Mouse (Mus musculus): Measurements from ENCODE around the gene Celf2. TPM values are rescaled to one million over a fixed set of nuclear protein-coding genes. Genes with fewer than 3 reads are reported as not detected.

The Celf2 gene
- polyA plus RNA-seq, 1 experiment = 68.8 TPM

DNA sequence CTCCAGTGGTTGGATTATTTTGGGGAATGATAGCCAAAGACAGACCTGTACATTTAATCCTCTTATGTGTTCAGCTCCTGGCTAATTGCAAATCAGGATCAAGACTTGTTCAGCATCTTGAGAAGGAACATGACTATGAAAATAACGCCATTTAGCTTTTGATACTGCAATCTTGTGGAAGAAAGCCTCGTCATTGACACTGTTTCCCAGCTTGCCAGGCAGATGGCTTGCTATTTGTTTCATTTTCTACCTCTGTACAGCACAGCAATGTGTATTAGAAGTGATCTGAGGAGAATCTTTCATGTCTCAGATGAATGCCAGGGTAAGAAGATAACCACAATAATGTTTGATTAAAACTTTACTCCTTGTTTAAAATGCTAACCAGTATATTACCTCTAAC, 315.9 kb downstream of the Celf2 start:
- no peak for DNase-seq (ENCODE audit: low read depth)

DNA sequence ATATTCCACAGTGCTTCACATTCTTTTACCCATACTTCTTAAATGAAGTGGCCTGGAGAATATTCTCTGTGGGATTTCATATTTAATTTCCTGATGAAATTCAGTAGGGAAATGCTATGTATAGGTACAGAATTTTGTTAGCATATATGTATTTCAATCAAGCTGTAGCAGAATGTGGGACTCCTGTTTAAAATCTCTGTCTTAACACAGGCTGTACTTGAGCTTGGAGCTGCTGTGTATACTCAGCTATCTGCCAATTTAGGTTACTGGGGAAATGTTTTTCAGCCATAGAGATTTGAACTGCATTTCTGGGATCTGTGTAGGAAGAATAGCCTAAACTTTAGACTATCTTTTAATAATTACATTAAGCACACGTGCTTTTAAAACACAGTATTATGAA, 330.2 kb downstream of the Celf2 start:
- no peak for DNase-seq (ENCODE audit: low read depth)

- DNase-seq (ENCODE audit: low read depth) = no peak
These were observed 335.9 kb downstream of the Celf2 start for GRCm38 (mm10) chr2:7173271-7174064.

- DNase-seq (ENCODE audit: low read depth) = no peak
These were observed 338.2 kb downstream of the Celf2 start for GRCm38 (mm10) chr2:7171087-7171696.

DNA sequence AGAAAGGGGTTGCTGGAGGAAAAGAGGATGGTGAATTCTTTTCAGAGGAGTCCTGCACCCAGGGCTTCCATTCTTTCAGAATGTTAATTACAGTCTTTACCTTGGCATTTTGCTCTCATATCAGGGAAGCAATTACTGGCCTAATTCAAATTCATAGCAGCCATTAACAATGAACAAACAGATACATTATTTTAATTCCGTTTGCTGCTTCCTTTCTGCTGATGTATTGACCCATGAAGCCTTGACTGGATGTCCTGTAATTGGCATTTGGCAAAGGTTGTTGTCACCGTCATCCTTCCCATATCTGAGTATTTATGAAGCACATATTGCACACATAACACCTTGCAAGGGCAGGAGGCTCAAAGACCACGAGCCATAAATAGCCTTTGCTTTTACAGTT, 343.6 kb downstream of the Celf2 start:
- DNase-seq (ENCODE audit: low read depth) = no peak

- no peak for DNase-seq (ENCODE audit: low read depth)
These were observed 349.3 kb downstream of the Celf2 start for GRCm38 (mm10) chr2:7160108-7160507.

DNA sequence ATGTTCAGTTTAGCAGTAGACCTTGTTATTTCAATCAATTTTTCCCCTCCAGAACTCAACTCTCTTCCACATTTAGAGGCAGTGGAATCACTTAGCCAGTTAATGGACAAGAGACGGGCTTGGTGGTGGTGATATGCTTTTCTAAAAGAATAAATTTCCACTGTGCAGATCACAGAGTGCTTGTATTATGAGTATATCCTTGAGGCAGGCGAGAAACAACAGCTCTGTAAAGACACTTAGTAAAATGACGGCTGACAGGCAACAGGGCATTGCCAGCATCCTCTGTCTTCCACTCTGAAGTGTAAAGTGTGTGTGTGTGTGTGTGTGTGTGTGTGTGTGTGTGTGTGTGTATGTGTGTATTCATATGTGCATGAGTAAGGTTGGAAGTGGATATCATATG, 362.1 kb downstream of the Celf2 start:
- no peak for DNase-seq (ENCODE audit: low read depth)

- no peak for DNase-seq (ENCODE audit: low read depth)
These were observed 363.8 kb downstream of the Celf2 start for GRCm38 (mm10) chr2:7145541-7146043.

DNA sequence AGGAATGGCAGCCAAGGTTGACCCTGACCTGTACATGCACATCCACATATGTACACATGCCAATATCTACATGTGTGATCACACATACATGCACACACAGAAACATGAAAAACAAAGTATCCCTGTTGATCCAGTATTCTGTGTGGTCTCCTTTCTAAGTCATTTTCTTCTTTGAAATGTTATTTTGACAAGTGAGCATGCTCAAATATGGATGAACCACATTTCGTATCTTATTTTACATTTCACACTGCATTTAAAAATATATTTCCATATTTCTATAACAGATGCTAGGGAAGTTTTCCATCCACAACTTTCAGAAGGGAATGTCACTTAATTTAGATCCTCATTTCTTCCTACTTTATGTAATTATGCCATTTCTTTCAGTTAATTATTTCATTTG, 364.5 kb downstream of the Celf2 start:
- no peak for DNase-seq (ENCODE audit: low read depth)

- DNase-seq (ENCODE audit: low read depth) = no peak
These were observed 386.0 kb downstream of the Celf2 start for GRCm38 (mm10) chr2:7123366-7123765.

DNA sequence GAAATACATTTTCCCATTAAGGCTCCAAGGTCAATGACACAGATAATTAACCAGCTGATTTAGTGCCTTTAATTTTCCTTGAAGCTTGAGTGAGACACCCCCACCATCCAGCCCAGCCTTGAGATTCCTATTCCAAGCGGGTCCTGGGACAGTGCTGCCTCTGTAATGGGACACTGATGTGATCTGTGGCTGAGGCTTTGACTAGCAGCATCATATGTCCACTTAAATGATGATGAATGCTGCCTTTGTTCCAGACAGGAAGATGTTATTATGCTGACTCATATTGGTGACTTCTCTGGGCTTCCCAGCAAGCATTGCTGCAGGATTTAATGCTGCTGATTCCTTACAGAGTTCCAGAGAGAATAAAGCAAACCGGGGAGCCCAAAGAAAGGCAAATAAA, 393.6 kb downstream of the Celf2 start:
- DNase-seq (ENCODE audit: low read depth) = no peak

GRCm38 (mm10) chr2:7115161-7115560, 394.2 kb downstream of the Celf2 start:
- no peak for DNase-seq (ENCODE audit: low read depth)

DNA sequence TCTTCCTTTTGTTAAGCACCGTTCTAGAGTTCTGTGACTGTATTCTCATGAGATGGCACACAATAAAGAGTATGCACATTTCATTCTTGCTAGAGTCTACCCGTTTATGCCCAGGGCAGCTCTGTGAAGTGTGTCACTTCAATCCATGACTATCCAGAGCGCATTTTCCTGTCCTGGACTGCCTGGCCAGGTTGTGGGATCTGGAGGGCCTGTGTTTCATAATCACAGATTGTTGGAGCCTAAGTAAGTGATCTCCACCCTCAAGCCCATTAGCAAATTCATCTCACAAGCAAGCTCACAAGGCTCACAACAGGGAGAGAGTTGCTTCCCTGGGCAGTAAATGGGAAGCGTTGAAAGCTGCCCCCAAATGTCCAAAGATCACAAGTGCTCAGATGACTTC, 395.6 kb downstream of the Celf2 start:
- DNase-seq (ENCODE audit: low read depth) = no peak

- no peak for DNase-seq (ENCODE audit: low read depth)
These were observed 397.1 kb downstream of the Celf2 start for GRCm38 (mm10) chr2:7112156-7112813.

DNA sequence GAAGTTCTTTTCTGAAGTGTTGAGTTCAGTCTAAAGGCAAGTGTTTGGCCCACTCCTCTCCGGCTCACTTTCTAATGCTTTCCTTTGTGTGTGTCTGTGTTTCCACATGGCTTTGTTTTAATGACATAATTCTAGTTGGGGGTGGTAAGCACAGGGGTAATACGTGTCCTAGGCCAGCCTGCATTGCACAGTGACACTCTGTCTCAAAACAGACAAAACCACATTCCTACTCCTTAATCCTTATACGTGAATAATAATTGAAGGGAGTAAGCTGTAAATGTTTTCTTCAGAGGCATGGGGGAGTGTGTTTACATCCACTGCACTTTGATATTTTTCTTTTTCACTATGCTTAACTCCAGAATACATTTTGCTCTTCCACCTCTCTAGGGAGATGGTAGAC, 415.9 kb downstream of the Celf2 start:
- DNase-seq (ENCODE audit: low read depth) = no peak

- DNase-seq (ENCODE audit: low read depth) = no peak
These were observed 416.7 kb downstream of the Celf2 start for GRCm38 (mm10) chr2:7092641-7093040.

DNA sequence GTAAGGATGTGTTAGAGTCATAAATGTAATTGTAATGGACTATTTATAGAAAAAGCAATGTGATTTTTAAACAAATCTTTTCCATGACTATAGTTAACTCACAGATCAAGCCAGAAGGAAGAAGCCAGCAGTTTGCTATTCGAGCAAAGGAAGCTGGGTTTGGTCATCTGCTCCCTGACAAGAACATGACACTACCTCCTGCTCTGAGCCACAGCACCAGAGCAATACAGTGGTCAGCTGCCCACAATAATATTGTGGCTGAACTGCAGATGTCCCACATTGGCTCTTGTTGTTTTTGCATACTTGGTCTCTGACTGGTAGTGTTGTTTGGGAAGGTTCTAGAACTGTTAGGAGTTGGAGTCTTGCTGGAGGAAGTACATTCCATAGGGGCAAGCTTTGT, 418.9 kb downstream of the Celf2 start:
- DNase-seq (ENCODE audit: low read depth) = no peak

DNA sequence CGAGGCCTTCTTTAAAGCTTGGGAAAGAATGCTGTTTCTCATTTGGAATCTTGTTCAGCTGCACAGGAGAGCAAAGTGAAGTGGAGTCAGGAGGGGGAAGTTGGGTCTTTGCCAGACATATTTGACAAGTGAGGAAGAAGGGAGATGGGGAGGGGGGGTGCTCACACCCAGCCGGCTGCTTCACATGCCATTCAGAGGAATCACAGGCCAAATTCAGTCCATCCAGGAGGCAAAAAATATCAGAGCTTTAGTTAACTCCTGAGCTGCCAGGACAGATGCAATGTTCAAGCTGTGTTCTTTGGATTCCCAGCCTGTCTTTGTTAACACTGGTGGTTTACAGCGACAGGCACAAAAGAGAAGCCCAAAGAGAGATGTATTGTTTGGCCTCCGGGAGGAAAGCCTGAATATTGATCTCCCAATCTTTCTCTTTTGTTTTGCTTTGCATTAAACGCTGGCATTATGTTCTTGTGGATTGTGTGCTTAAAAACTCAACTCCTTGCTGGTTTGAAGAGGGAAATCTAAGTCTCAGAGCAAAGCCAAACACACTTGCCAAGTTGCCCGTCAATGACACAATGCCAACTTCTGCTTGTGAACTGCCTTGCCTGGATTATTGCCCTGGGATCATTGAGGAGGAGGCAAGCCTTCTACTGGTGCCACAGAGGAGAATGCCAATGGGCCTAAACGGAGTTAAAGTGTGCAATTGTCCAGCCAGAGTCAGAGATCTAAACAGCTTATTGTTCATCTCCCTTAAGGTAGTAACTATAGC, 420.1 kb downstream of the Celf2 start:
- no peak for DNase-seq (ENCODE audit: low read depth)

GRCm38 (mm10) chr2:7088536-7088935, 420.8 kb downstream of the Celf2 start:
- no peak for DNase-seq (ENCODE audit: low read depth)

DNA sequence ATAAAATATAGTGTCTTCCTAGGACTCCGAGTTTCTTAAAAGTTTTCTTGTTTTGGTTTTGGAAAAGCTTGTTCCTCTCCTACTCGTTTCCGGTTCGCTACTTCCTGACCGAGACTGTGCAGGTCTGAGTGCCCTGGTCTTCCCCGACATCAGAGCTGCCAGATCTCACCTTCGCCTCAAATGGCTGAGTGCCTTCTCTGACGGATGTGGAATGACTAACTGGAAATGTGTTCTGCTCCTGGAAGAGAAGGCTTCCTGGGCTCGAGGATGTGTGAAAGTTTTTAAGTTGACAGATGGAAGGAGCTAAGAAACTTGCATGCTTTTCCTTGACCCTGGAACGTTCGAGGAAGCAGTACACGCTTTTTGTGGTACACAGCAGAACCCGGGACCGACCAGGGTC, 421.9 kb downstream of the Celf2 start:
- DNase-seq (ENCODE audit: low read depth) = no peak

GRCm38 (mm10) chr2:7083489-7084090, 425.8 kb downstream of the Celf2 start:
- no peak for DNase-seq (ENCODE audit: low read depth)

All from gonadal fat pad, adult 2 months (tissue).